Mouse (Mus musculus): ENCODE data around the gene Fam25c.

GRCm38 (mm10) chr14:34302681-34303242, 52.5 kb downstream of the Fam25c start:
- TF ChIP-seq CTCF (IDR thresholded peaks at IDR 0.05; ENCODE audit: control insufficient read depth, insufficient read depth, low read length) = no peak
- TF ChIP-seq POLR2A (IDR thresholded peaks at IDR 0.05; ENCODE audit: borderline replicate concordance, control insufficient read depth, low read depth, low read length) = no peak

All from bone marrow, adult 2 months (tissue).